Mouse (Mus musculus): ENCODE measurements around the gene Fgf7. TPM values are rescaled to one million over a fixed set of nuclear protein-coding genes. Genes with fewer than 3 reads are reported as not detected.
A peak's percentile ranks its signal among the peaks of the same experiment; 100 is the strongest.

Gene Fgf7
- not detected in 2 replicates for polyA plus RNA-seq (2016; fragmentation: Nextera tagmentation; extraction: Ambion mirVana)

- no peaks in the 10 kb centered on the region for H3K9me3 ChIP-seq (replicated peaks)
- no peak within 1 kb of the TSS for H3K4me3 ChIP-seq
- H3K4me1 ChIP-seq, result no peaks in the 10 kb centered on the region
- H3K4me2 ChIP-seq, result no peak within 1 kb of the TSS
- no peak within 1 kb of the TSS for H3K9ac ChIP-seq
- WGBS (ENCODE audit: insufficient replicate concordance), result 72% methylated on average over 15 of the region's 15 CpGs
- H3K27ac ChIP-seq, result no peak within 1 kb of the TSS
- no peak for ATAC-seq
- H3K27me3 ChIP-seq (replicated peaks), result no peaks in the 10 kb centered on the region; the same call in 1 of the 2 replicates
- H3K36me3 ChIP-seq, result no peaks in the 10 kb centered on the region
Measured at GRCm38 (mm10) chr2:126034379-126035005, at the start of gene Fgf7. Gene Fgf7 (plus strand): TSS chr2:126034658.

DNA sequence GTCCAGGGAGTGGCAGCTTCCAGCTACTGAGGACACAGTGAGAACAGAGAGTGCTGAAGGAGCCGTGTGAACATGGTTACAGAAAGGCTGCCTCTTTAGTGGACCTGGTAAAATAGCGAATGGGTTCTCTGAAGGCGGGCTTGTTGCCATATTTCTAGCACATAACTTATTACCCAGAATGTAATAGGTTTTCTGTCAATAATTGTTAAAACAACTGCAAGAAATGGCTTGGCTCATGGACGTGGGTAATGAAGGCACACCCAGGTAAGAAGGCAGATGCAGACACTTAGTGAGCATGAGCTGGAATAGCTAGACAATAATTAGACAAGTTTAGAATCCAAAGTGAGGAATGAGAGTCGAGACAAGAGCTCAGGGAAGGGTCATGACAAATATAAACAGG is 32.2 kb upstream of the Fgf7 start:
- H3K27ac ChIP-seq, result no peak overlapping the region
- H3K9ac ChIP-seq, result no peak overlapping the region
- no peaks in the 10 kb centered on the region for H3K36me3 ChIP-seq
- H3K9me3 ChIP-seq (replicated peaks), result no peaks in the 10 kb centered on the region
- no peaks in the 10 kb centered on the region for H3K27me3 ChIP-seq (replicated peaks)
- 52% methylated on average over 5 of the region's 5 CpGs for WGBS (ENCODE audit: insufficient replicate concordance)
- ATAC-seq, result no peak
- H3K4me1 ChIP-seq, result no peaks in the 10 kb centered on the region
- no peak overlapping the region for H3K4me3 ChIP-seq
- H3K4me2 ChIP-seq, result no peak overlapping the region

- H3K4me3 ChIP-seq, result no peak overlapping the region
- WGBS (ENCODE audit: insufficient replicate concordance), result 41% methylated on average over 3 of the region's 3 CpGs
- H3K27ac ChIP-seq, result no peak overlapping the region
- H3K4me2 ChIP-seq, result no peak overlapping the region
- H3K36me3 ChIP-seq, result no peaks in the 10 kb centered on the region
- no peaks in the 10 kb centered on the region for H3K9me3 ChIP-seq (replicated peaks)
- no peaks in the 10 kb centered on the region for H3K27me3 ChIP-seq (replicated peaks)
- no peak overlapping the region for H3K9ac ChIP-seq
- no peaks in the 10 kb centered on the region for H3K4me1 ChIP-seq
- ATAC-seq, result peak; percentile 21; the same call in 1 of the 2 replicates
Measured at GRCm38 (mm10) chr2:126006088-126006487, 28.4 kb upstream of the Fgf7 start.

DNA sequence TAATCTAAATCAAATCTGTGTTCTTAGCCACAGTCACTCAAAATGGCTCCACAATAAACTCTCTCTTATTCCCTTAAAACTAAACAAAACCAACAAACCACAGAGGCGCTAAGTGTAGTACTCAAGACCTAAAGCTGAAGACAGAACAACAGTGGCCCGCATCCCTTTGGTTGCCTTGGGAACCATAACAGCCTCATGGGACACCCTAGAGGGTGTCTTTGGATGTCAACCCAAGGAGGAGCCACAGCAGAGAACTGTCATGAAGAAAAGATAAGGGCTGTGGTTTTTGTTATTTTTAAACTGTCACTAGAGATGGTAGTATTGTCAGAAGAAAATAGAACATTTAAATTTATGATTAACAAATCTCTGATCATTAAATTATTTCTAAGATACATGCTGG is 27.7 kb upstream of the Fgf7 start:
- 60% methylated on average over 2 of the region's 2 CpGs for WGBS (ENCODE audit: insufficient replicate concordance)
- no peak overlapping the region for H3K9ac ChIP-seq
- no peaks in the 10 kb centered on the region for H3K36me3 ChIP-seq
- no peak overlapping the region for H3K27ac ChIP-seq
- no peaks in the 10 kb centered on the region for H3K27me3 ChIP-seq (replicated peaks)
- no peak for ATAC-seq
- no peaks in the 10 kb centered on the region for H3K9me3 ChIP-seq (replicated peaks)
- no peaks in the 10 kb centered on the region for H3K4me1 ChIP-seq
- H3K4me2 ChIP-seq, result no peak overlapping the region
- no peak overlapping the region for H3K4me3 ChIP-seq

DNA sequence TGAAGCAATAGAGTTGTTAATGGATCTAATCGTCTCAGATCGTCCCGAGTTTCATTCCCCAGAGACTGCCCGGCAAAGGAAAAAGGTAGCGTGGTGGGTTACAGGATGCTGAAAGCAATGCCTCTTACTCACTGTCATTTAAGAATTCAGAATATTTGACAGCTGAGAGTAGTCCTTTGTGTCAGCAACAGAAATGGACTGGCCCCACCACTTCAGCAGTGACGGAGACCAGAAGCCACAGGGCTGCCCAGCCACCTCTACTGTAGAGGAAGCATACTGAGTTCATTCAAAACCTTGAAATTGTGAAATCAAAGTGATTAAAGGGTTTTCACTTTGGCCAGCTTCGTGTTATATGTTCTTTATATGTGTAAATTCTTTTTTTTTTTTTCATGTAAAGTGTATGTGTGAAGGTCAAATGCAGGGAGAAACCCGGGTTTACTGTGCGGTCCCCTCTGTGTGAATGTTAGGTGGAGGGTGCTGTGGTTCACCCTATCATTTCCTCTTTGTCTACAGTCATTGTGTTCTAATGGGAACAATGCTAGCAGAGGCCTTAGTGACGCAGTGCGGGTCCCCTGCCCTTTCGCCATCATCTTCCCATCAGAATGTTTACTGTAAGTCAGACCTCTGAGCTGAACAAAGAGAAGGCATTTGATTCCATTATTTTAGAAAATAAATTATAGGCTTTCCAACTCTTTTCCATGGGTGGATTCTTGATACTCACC is 19.3 kb upstream of the Fgf7 start:
- Histone ChIP-seq H3K36me3 (no peaks in the 10 kb centered on the region), H3K9me3 (replicated peaks) (no peaks in the 10 kb centered on the region), H3K27me3 (replicated peaks) (no peaks in the 10 kb centered on the region), H3K4me3 (no peak overlapping the region), H3K27ac (no peak overlapping the region), H3K4me2 (no peak overlapping the region), H3K4me1 (no peaks in the 10 kb centered on the region), H3K9ac (no peak overlapping the region)
- WGBS (ENCODE audit: insufficient replicate concordance), result 62% methylated on average over 12 of the region's 12 CpGs
- no peak for ATAC-seq

DNA sequence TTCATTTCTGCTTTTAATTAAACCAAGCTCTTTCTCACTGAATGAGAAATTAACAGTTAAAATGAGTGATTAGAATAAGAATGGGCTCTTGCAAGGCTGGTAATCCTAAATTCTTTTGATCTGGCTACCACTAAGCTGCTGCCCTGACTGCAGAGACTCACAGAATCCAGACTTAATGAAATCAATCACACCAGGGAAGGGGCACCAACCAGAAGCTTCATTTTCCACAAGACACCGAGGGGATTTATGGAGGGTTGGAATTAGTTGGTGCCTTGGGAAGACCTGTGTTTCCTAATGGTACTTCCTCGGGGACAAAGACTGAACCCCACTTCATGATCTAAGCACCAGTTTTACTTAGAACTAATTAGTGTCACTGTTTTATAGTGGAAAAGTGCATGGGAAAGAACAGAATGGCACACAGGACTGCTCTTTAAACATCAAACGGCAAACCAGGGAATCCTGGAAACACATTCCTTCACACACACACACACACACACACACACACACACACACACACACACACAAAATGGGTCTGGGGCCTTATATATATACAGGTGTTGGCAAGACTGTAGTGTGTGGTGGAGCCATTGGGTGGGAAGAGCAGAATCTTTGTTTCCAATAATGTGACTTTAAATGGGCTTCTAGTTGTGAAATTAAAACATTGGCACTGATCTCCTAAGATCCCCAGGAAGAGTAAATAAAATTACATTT is 18.5 kb upstream of the Fgf7 start:
- Histone ChIP-seq H3K4me2 (no peak overlapping the region), H3K27ac (no peak overlapping the region), H3K4me1 (no peaks in the 10 kb centered on the region), H3K9me3 (replicated peaks) (no peaks in the 10 kb centered on the region), H3K27me3 (replicated peaks) (no peaks in the 10 kb centered on the region), H3K36me3 (no peaks in the 10 kb centered on the region), H3K4me3 (no peak overlapping the region), H3K9ac (no peak overlapping the region)
- ATAC-seq, result no peak
- 59% methylated on average over 3 of the region's 3 CpGs for WGBS (ENCODE audit: insufficient replicate concordance)

DNA sequence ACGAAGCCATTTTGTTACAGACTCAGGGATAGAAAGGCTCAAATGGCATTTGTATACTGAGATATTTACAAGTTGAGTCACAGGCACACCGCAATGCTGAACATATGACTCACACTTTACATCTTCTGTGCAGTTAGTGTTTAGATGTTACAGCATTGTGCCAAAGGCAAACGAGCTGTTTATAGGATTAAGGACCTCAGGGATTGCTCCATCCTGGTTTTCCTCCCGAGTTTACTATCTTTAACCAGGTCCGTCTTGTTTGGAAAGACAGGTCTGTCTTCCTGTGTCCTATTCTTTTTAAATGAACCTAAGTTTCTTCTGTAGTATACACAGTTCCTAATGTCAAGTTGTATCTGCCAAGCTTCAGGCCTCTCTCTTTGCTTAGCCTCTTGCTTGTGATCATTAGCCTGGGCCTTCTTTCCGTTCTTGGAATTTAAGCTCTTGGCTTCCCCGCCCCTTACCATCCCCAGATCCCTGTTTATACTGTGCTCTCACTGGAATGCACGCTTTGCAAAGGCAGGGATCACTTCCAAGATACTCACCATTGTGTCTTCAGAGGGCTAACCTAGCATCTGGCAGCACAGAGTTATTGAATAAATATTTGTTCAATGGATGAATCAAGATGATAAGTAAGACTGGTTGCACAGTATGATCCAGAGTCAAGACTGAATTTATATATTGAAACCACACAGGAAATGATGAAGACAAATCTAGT is 3.1 kb upstream of the Fgf7 start:
- no peak overlapping the region for H3K27ac ChIP-seq
- H3K36me3 ChIP-seq, result no peaks in the 10 kb centered on the region
- H3K4me3 ChIP-seq, result no peak overlapping the region
- no peak overlapping the region for H3K9ac ChIP-seq
- no peaks in the 10 kb centered on the region for H3K9me3 ChIP-seq (replicated peaks)
- H3K4me2 ChIP-seq, result no peak overlapping the region
- H3K27me3 ChIP-seq (replicated peaks), result no peaks in the 10 kb centered on the region
- WGBS (ENCODE audit: insufficient replicate concordance), result 49% methylated on average over 8 of the region's 8 CpGs
- no peak for ATAC-seq
- H3K4me1 ChIP-seq, result no peaks in the 10 kb centered on the region

DNA sequence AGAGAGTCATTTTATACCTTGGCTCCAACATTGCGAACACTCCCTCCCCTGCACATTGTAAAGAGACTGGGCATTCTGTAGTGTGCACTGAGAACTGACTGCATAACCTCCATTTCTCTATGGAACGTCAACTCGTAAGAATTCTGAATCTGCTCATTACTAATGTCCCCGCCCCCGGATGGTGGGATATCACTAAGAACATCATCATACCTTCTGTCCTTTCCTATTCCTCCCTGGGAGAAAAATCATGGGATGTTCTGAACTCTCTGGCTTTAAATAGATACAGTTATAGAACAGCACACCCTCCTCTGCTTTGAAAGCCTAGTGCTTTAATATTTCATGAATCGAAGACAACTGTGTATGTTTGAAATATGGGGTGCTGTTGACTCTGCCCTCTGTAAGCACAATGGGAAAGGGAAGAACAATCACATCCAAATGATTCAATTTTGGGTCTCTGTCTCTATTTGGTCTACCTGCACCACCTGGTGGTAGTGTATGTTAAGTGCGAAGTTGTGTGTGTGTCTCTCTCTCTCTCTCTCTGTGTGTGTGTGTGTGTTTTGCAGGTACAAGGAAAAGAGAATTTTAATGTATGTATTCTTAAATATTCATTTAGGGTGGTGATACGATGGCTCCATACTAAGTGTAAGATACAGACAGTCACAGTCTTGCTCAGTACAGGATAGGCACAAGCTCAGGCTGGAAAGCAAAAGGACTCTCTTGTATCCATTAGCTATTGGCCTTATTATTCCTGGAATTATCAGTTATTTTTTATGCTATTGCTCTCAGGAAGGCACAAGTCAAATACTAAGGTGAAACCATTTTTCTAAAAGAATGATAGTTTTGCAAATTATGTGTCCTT is 1.1 kb upstream of the Fgf7 start:
- no peaks in the 10 kb centered on the region for H3K9me3 ChIP-seq (replicated peaks)
- no peak overlapping the region for H3K27ac ChIP-seq
- ATAC-seq, result no peak
- no peak overlapping the region for H3K4me3 ChIP-seq
- H3K9ac ChIP-seq, result no peak overlapping the region
- H3K4me2 ChIP-seq, result no peak overlapping the region
- no peaks in the 10 kb centered on the region; the same call in 1 of the 2 replicates for H3K27me3 ChIP-seq (replicated peaks)
- WGBS (ENCODE audit: insufficient replicate concordance), result 61% methylated on average over 8 of the region's 8 CpGs
- H3K4me1 ChIP-seq, result no peaks in the 10 kb centered on the region
- H3K36me3 ChIP-seq, result no peaks in the 10 kb centered on the region

- H3K27me3 ChIP-seq (replicated peaks), result no peaks in the 10 kb centered on the region; the same call in 1 of the 2 replicates
- no peak for ATAC-seq
- H3K4me1 ChIP-seq, result no peaks in the 10 kb centered on the region
- H3K36me3 ChIP-seq, result no peaks in the 10 kb centered on the region
- WGBS (ENCODE audit: insufficient replicate concordance), result 57% methylated on average over 15 of the region's 15 CpGs
- no peaks in the 10 kb centered on the region for H3K9me3 ChIP-seq (replicated peaks)
- H3K4me3 ChIP-seq, result no peak overlapping the region
- H3K4me2 ChIP-seq, result no peak overlapping the region
- no peak overlapping the region for H3K9ac ChIP-seq
- H3K27ac ChIP-seq, result no peak overlapping the region
Measured at GRCm38 (mm10) chr2:126035013-126035770, 734 bp downstream of the Fgf7 start.

DNA sequence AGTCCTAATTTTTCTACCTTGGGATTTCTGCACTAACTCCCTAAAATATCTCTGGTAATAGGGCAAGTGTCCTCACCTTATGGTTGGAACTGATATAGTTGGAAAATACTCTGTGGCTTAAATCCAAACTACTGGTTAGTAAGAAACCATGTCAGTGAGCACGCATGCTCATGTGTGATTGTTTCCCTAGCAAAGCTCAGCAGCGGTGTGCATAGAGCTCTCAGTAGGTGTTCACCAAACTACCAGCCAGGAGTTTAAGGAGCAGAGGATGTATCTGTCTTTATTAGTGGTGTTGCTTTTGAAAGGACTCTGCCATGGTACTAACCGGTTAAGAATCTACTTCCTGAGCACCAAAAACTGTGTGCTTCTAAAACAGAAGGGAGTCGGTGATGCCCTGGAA is 1.7 kb downstream of the Fgf7 start:
- no peaks in the 10 kb centered on the region; the same call in 1 of the 2 replicates for H3K27me3 ChIP-seq (replicated peaks)
- no peaks in the 10 kb centered on the region for H3K4me1 ChIP-seq
- no peaks in the 10 kb centered on the region for H3K36me3 ChIP-seq
- no peaks in the 10 kb centered on the region for H3K9me3 ChIP-seq (replicated peaks)
- no peak overlapping the region for H3K4me3 ChIP-seq
- no peak overlapping the region for H3K9ac ChIP-seq
- 78% methylated on average over 4 of the region's 4 CpGs for WGBS (ENCODE audit: insufficient replicate concordance)
- no peak for ATAC-seq
- H3K27ac ChIP-seq, result no peak overlapping the region
- H3K4me2 ChIP-seq, result no peak overlapping the region

Measured in liver, embryonic 12.5 days (tissue).